Mouse (Mus musculus): ENCODE results near the gene Mrc2.

The Mrc2 gene

GRCm38 (mm10) chr11:105350643-105351042, 58.2 kb downstream of the Mrc2 start:
- no peak for DNase-seq (ENCODE audit: low spot score)

- DNase-seq (ENCODE audit: low spot score): no peak
These were observed 59.7 kb downstream of the Mrc2 start for GRCm38 (mm10) chr11:105352152-105352551.

- DNase-seq (ENCODE audit: low spot score): no peak
These were observed 60.8 kb downstream of the Mrc2 start for GRCm38 (mm10) chr11:105352954-105353890.

GRCm38 (mm10) chr11:105353891-105354280, 61.4 kb downstream of the Mrc2 start:
- DNase-seq (ENCODE audit: low spot score): no peak

- no peak for DNase-seq (ENCODE audit: low spot score)
These were observed 63.9 kb downstream of the Mrc2 start for GRCm38 (mm10) chr11:105356301-105356700.

- DNase-seq (ENCODE audit: low spot score): no peak
These were observed 69.8 kb downstream of the Mrc2 start for GRCm38 (mm10) chr11:105362041-105362765.

GRCm38 (mm10) chr11:105362946-105363597, 70.6 kb downstream of the Mrc2 start:
- DNase-seq (ENCODE audit: low spot score): peak; percentile 69

- DNase-seq (ENCODE audit: low spot score): peak; percentile 56
These were observed 71.3 kb downstream of the Mrc2 start for GRCm38 (mm10) chr11:105363598-105364385.

- peak; percentile 40 for DNase-seq (ENCODE audit: low spot score)
These were observed 72.1 kb downstream of the Mrc2 start for GRCm38 (mm10) chr11:105364386-105365065.

GRCm38 (mm10) chr11:105365611-105366010, 73.2 kb downstream of the Mrc2 start:
- DNase-seq (ENCODE audit: low spot score): no peak

GRCm38 (mm10) chr11:105366051-105366450, 73.6 kb downstream of the Mrc2 start:
- no peak for DNase-seq (ENCODE audit: low spot score)

- no peak for DNase-seq (ENCODE audit: low spot score)
These were observed 74.7 kb downstream of the Mrc2 start for GRCm38 (mm10) chr11:105367163-105367562.

- no peak for DNase-seq (ENCODE audit: low spot score)
These were observed 76.4 kb downstream of the Mrc2 start for GRCm38 (mm10) chr11:105368833-105369232.

- DNase-seq (ENCODE audit: low spot score): no peak
These were observed 77.3 kb downstream of the Mrc2 start for GRCm38 (mm10) chr11:105369526-105370386.

- DNase-seq (ENCODE audit: low spot score): no peak
These were observed 79.4 kb downstream of the Mrc2 start for GRCm38 (mm10) chr11:105371818-105372217.

- no peak for DNase-seq (ENCODE audit: low spot score)
These were observed 81.4 kb downstream of the Mrc2 start for GRCm38 (mm10) chr11:105373881-105374280.

GRCm38 (mm10) chr11:105374526-105375175, 82.2 kb downstream of the Mrc2 start:
- DNase-seq (ENCODE audit: low spot score): no peak

- DNase-seq (ENCODE audit: low spot score): no peak
These were observed 83.4 kb downstream of the Mrc2 start for GRCm38 (mm10) chr11:105375821-105376235.

GRCm38 (mm10) chr11:105385266-105385665, 92.8 kb downstream of the Mrc2 start:
- DNase-seq (ENCODE audit: low spot score): peak; percentile 36

GRCm38 (mm10) chr11:105388636-105389035, 96.2 kb downstream of the Mrc2 start:
- DNase-seq (ENCODE audit: low spot score): peak; percentile 45

Measured in left cerebral cortex, adult 11 months (tissue).